Mouse (Mus musculus) R1 (cell line): ENCODE results near the gene Kdm5c.

Experiments
- DNase-seq: peaks from one replicate; pipeline ENCODE4 v3.0.0-alpha.2; 2018; ENCODE audit warnings: low read depth, low spot score

Kdm5c gene

GRCm38 (mm10) chrX:152287026-152287425, 54.2 kb downstream of the Kdm5c start:
- DNase-seq = peak; percentile 89

GRCm38 (mm10) chrX:152306224-152306623, 73.4 kb downstream of the Kdm5c start:
- DNase-seq = peak; percentile 74

- DNase-seq = no peak
Observed at GRCm38 (mm10) chrX:152307371-152307770, 74.6 kb downstream of the Kdm5c start.

DNA sequence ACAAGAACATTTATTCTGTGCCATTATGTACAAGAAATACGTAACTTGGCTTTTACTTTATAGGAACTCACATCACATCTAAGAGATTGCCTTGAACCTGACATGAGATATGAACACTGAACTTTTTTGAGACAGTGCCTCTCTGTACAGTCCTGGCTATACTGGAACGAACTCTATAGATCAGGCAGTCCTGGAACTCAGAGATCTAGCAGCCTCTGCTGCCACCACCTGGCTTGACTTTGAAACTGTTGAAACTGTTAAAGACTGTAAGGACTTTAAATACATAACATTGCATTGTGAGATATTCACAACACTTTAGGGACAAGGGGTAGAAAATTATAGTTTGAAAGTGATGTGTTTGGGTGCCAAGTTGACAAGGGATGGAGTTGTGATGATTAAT, 75.1 kb downstream of the Kdm5c start:
- DNase-seq = peak; percentile 50

DNA sequence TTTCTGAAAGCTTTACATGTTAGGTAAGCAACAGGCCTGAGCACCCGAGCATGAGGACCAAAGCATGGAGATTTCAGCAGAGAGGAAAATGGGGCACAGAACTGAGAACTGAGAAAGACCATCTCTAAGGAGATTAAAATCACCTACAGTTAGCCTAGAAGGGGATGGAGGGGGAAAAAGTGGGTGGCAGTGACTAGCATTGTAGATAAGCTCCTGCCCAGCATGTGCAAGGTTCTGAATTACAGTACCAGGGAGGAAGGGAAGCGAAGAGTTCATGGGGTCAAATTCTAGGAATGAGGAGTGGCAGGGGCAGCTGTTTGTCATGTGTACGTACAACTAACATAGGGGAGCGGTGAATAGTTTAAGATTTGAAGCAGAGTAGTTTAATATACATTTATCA, 87.7 kb downstream of the Kdm5c start:
- DNase-seq = peak; percentile 52

- no peak for DNase-seq
Observed at GRCm38 (mm10) chrX:152322776-152323175, 90.0 kb downstream of the Kdm5c start.

DNA sequence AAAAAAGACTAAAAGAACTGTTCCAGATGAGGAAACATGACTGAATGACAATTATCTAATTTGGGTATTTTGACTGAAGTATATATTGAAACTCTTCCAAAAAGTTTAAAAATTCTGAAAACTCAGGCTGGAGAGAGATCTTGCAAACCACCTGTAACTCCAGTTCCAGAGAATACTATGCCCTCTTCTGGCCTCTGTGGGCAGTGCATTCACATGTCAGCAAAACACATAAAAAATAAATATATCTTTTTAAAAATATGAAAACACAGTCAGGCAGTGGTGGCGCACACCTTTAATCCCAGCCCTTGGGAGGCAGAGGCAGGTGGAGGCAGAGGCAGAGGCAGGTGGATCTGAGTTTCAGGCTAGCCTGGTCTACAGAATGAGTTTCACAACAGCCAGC, 90.8 kb downstream of the Kdm5c start:
- no peak for DNase-seq
